Mouse (Mus musculus) layer of hippocampus, adult 2 months (tissue): ENCODE data around the gene Rap2a. TPM values are rescaled to one million over a fixed set of nuclear protein-coding genes. Genes with fewer than 3 reads are reported as not detected.

ENCODE experiments used
- DNase-seq, 2 experiments: peaks; one replicate each; pipeline ENCODE4 v3.0.0; 2022; ENCODE audit warnings: low spot score in 2 of 2
- H3K27ac ChIP-seq: fragments of 200-600 bp; 2 replicates; pipeline ENCODE4 v1.8.1; 2022
- H3K4me3 ChIP-seq: fragments of 200-600 bp; 2 replicates; pipeline ENCODE4 v1.8.1; 2022; ENCODE audit warnings: mild to moderate bottlenecking
- CTCF ChIP-seq: fragments of 200-600 bp; conservative IDR thresholded peaks from 2 replicates; pipeline ENCODE4 v1.8.1; 2022; ENCODE audit warnings: antibody characterized with exemption, mild to moderate bottlenecking, moderate library complexity
- total RNA-seq, 2 experiments: library from RNA; stranded (reverse); gene quantifications; 2 replicates each; pipeline ENCODE4 v1.2.3; 2021

Gene Rap2a
- total RNA-seq, 2 experiments from 2014 or later = 74.0 to 78.6 TPM

GRCm38 (mm10) chr14:120476186-120476697 is 2.0 kb upstream of the Rap2a start:
- H3K4me3 ChIP-seq = peak overlapping the region; percentile 62
- no peak for TF ChIP-seq CTCF
- DNase-seq = no peak
- H3K27ac ChIP-seq = peak overlapping the region; percentile 100

- H3K4me3 ChIP-seq = peak overlapping the region; percentile 62
- TF ChIP-seq CTCF = no peak
- DNase-seq = peak; percentile 98 to 99
- peak overlapping the region; percentile 100 for H3K27ac ChIP-seq
These were observed 809 bp upstream of the Rap2a start for GRCm38 (mm10) chr14:120477288-120477981.

- no peak for TF ChIP-seq CTCF
- peak overlapping the region; percentile 90 for H3K27ac ChIP-seq
- peak in 1 of 2 experiments; percentile 25 for DNase-seq
- H3K4me3 ChIP-seq = peak overlapping the region; percentile 92
These were observed 547 bp downstream of the Rap2a start for GRCm38 (mm10) chr14:120478641-120479341.

GRCm38 (mm10) chr14:120480341-120480900 is 2.2 kb downstream of the Rap2a start:
- TF ChIP-seq CTCF = no peak
- Histone ChIP-seq H3K4me3 (peak overlapping the region; percentile 92), H3K27ac (no peak overlapping the region)
- DNase-seq = no peak

GRCm38 (mm10) chr14:120480927-120481326 is 2.7 kb downstream of the Rap2a start:
- DNase-seq = no peak
- no peak for TF ChIP-seq CTCF
- Histone ChIP-seq H3K27ac (no peak overlapping the region), H3K4me3 (peak overlapping the region; percentile 92)

GRCm38 (mm10) chr14:120484561-120484960 is 6.3 kb downstream of the Rap2a start:
- DNase-seq = no peak
- no peak overlapping the region for H3K27ac ChIP-seq
- H3K4me3 ChIP-seq = no peak overlapping the region
- TF ChIP-seq CTCF = no peak

- TF ChIP-seq CTCF = no peak
These were observed 18.0 kb downstream of the Rap2a start for GRCm38 (mm10) chr14:120496284-120496683.

GRCm38 (mm10) chr14:120496827-120497226 is 18.6 kb downstream of the Rap2a start:
- no peak for TF ChIP-seq CTCF
- peak overlapping the region; percentile 15; the same call in 1 of the 2 replicates for H3K27ac ChIP-seq
- no peak overlapping the region for H3K4me3 ChIP-seq
- DNase-seq = no peak

More at GRCm38 (mm10) chr14:120496284-120496683, 18.0 kb downstream of the Rap2a start:
- Histone ChIP-seq H3K27ac (peak overlapping the region; percentile 15; the same call in 1 of the 2 replicates), H3K4me3 (no peak overlapping the region)
- no peak for DNase-seq

- no peak for DNase-seq
- H3K27ac ChIP-seq = peak overlapping the region; percentile 90; the same call in 1 of the 2 replicates
- H3K4me3 ChIP-seq = no peak overlapping the region
- TF ChIP-seq CTCF = no peak
These were observed 20.9 kb downstream of the Rap2a start for GRCm38 (mm10) chr14:120499096-120499495.

GRCm38 (mm10) chr14:120499601-120500000 is 21.4 kb downstream of the Rap2a start:
- TF ChIP-seq CTCF = no peak
- no peak for DNase-seq
- H3K4me3 ChIP-seq = no peak overlapping the region
- H3K27ac ChIP-seq = peak overlapping the region; percentile 90

- TF ChIP-seq CTCF = no peak
- Histone ChIP-seq H3K27ac (peak overlapping the region; percentile 90), H3K4me3 (no peak overlapping the region)
- peak; percentile 46 to 56 for DNase-seq
These were observed 21.8 kb downstream of the Rap2a start for GRCm38 (mm10) chr14:120500021-120500560.

- Histone ChIP-seq H3K27ac (peak overlapping the region; percentile 90), H3K4me3 (no peak overlapping the region)
- no peak for TF ChIP-seq CTCF
- no peak for DNase-seq
These were observed 22.5 kb downstream of the Rap2a start for GRCm38 (mm10) chr14:120500791-120501190.

- TF ChIP-seq CTCF = no peak
- no peak for DNase-seq
- Histone ChIP-seq H3K27ac (peak overlapping the region; percentile 62), H3K4me3 (no peak overlapping the region)
These were observed 25.4 kb downstream of the Rap2a start for GRCm38 (mm10) chr14:120503641-120504040.
